Comparison of ENCODE assay signal across 14 mouse cellular contexts in the genomic region with DNA sequence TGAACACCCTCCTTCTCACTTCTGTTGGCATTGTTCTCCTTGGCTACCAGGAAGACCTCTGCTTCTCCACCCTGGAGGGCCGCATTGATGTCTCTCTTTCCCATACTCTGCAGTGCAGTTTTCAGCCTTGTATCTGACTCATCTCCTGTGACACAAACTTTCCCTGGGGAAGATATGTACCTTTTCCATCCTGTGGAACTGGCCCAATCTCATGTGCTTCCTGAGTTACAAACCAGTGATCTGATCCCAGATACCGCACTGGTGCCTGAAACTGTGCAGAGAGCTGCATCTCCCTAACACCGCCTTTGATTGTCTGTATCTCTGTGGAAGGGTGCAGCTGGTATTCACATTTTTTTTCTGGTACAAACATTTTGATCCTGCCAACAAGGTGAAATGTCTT.
DNase-seq lines count a peak whose midpoint lies in the region.
"Had no signal": no experiment of that assay in that cellular context is flagged by ENCODE, and none has a peak within 500 bp of the region (broad histone marks: within the 10 kb centered on the region; RNA-seq: fewer than 3 reads in every experiment).

No protein-coding gene starts in this region.

- intact Hi-C loops in heart, postnatal 14 days (cut with DNase I), result no loop called here

- DNase-seq in heart, adult 11 months, result peak; percentile 95
- no peak for DNase-seq in heart, postnatal 14 days
- peak; percentile 13 to 61 for DNase-seq in heart, adult 18-20 months
- no peak for DNase-seq in heart, postnatal 4 days
- DNase-seq: adrenal gland, adult 2 months; adrenal gland, adult 8-10 months; adrenal gland, postnatal 10 days; adrenal gland, postnatal 14 days; adrenal gland, postnatal 25 days; adrenal gland, postnatal 36 days; B cell, adult 2 months; cerebellum, adult 11 months; cerebellum, adult 11-12 months; cerebellum, adult 18-20 months had no signal

Comparison
In these comparisons a context has a peak if more than half of its experiments do, and no peak if none do; other contexts are left out.
1. DNase-seq: peak in heart, adult 11 months (single experiment) and heart, adult 18-20 months (2 of 2); none in heart, postnatal 14 days (0 of 2) and heart, postnatal 4 days (single experiment).